Mouse (Mus musculus): ENCODE results near the gene Dbil5.

Gene Dbil5

GRCm38 (mm10) chr11:76239750-76240149, 22.3 kb downstream of the Dbil5 start:
- DNase-seq: no peak

GRCm38 (mm10) chr11:76242901-76243810, 25.7 kb downstream of the Dbil5 start, which contains the start of the genes Mrm3 and Glod4:
Gene Mrm3 (plus strand): TSS chr11:76243715.
Gene Glod4 (minus strand): TSS chr11:76243725.
- DNase-seq: peak; percentile 92

DNA sequence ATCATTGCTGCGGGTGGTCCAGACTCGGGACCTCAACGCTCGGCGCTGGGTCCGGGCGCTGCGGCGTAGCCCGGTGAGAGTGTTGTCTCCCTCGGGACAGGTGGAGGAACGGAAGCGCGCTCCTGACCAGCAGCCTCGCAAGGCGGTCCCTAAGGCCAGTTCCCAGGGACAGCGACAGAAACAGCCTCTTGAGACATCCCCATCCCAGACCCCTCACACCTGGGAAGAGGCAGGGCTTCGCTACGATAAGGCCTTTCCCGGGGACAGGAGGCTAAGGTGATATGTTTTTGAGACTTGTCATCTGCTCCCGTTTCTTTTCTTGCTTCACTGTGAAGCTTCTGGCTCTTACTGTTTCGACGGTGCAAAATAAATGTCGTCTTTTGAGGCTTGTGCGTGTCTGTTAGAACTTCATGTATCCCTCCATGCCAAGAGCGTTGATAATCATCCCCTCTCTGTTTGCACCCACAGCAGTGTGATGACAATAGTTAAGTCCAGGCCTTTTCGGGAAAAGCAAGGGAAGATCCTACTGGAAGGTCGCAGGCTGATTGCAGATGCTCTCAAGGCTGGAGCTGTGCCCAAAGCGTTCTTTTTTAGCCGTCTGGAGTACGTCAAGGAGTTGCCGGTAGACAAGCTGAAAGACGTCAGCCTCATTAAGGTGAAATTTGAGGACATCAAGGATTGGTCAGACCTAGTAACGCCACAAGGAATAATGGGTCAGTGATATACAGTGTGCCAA, 26.6 kb downstream of the Dbil5 start:
- no peak for DNase-seq

DNA sequence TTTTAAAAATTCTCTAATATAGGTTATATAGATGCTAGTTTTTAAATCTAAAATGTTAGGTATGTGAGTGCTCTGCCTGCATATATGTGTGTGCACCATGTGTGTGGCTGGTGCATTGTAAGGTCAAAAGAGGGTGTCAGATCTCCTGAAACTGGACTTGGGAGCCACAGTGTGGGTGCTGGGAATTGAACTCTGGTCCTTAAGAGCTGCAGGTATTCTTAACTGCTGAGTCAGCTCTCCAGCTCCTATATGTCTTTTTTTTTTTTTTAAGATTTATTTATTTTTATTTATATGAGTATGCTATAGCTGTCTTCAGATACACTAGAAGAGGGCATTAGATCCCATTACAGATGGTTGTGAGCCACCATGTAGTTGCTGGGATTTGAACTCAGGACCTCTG, 29.0 kb downstream of the Dbil5 start:
- DNase-seq: no peak

DNA sequence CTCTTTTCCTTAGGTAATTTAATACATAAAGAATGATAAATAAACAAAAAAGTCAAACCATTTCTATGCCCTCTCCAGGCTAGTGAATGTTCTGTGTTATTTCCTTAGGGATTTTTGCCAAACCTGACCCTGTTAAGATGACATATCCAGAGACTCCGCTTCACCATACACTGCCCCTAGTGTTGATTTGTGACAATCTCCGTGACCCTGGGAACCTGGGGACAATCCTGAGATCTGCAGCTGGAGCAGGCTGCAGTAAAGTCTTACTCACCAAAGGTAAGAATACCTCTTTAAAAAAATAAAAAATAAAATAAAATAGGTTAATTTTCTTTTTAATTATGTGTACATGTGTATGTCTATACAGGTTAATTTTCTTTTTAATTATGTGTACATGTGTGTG, 29.8 kb downstream of the Dbil5 start:
- DNase-seq: no peak

GRCm38 (mm10) chr11:76252036-76252435, 34.6 kb downstream of the Dbil5 start:
- no peak for DNase-seq

- peak; percentile 90 for DNase-seq
Observed at GRCm38 (mm10) chr11:76253145-76253917, 35.9 kb downstream of the Dbil5 start.

GRCm38 (mm10) chr11:76253918-76254264, 36.5 kb downstream of the Dbil5 start:
- no peak for DNase-seq

DNA sequence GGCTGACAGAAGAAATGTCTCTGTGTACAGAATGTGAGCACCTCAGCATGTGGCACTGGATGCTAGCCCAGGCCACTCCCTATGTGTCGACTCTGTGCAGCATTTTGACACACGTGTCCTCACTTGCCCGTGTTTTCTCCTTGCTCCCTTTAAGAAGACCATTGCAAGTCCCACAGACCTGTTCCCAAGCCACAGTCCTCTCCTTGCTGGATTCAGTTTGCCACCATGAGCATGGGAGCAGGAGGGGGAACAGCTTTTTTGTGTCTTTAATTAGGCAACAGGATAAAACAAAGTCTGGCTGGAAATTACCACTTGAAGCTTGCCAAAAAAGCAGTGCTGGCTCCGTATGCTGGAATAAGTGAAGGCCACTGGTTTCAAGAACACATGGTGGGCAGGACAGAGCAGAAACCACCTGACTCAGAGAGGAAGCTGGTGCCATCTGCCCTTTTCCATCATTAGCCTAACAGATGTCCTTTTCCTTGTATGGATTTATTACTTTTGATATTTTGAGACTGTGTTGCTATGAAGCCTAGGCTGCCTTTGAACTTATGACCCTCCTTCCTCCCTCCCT, 38.1 kb downstream of the Dbil5 start:
- DNase-seq: no peak

DNA sequence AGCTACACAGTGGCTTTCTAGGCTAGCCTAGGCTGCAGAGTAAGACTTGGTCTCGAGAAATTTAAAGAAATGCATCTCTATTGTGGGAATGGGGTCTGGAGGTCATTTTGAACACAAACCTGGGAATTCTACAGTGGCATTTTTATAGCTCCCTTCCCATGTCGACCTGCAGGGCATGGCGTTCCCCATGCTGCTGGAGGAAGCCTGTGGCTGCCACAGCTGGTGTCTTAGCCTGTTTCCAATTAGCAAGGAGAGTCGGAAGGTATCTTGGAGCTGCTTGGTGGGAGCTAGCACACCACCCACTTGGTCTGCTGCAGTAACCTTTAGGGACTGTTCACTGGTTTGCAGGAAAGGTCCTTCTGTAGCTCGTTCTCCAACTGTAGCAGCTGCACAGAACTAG, 38.7 kb downstream of the Dbil5 start:
- no peak for DNase-seq

- DNase-seq: no peak
Observed at GRCm38 (mm10) chr11:76257386-76257785, 40.0 kb downstream of the Dbil5 start.

DNA sequence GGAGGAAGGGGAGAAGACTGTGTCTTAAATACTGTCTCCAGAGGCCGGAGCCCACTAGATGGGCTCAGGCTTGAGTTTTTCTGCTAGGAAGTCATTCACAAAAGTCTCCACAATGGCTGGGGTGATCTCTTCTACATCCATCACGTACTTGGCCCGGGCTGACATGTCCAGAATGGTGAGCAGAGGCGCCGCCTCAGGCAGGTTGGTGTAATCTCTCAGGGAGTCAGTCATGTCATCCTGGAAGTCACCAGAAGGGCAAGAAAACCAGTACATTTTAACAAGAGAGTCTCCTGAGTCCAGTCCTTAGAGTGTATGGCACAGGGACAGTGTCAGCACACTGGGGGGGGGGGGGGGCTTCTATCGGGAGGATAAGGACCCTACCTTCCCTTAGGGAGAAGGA, 41.1 kb downstream of the Dbil5 start:
- no peak for DNase-seq

DNA sequence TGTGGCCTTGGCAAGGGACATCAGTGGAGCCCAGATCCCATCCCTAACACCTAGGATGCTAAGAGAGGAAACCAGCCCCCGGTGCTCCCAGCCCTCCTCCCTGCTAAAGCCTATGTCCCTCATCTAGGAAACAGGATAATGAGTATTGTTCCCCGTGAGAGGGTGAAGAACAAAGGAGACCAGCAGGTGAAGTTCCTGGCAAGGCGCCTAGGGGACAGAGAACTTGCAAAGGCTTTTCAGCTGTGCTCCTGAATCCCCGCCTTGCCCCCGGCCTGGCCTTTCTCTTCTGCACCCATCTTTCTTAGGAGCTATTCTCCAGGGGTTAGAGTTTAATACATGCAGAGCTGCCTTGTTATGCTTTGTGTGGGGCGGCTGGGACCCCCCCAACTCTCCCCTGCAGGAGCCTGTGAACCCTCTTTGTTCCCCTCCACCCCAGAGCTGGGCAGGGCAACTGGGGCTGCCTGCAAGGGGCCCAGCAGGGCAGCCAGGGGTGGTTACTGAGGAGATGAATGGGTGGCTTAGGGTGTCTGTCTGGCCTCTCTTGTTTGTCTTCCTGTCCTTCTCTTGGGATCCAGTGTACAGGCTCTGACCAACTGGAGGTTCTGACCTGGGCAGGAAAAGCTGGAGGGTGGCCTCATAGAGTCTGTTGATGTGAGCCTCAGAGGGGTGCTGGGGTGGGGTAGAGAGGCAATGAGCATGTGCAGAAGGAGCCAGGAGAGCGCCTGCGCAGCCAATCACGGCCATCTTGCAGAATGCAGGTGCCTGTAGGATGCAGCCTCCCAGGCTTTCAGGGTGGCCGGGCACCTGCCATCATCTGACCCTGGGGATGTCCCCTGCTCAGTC, 43.0 kb downstream of the Dbil5 start:
- no peak for DNase-seq

GRCm38 (mm10) chr11:76261224-76261623, 43.8 kb downstream of the Dbil5 start:
- no peak for DNase-seq

GRCm38 (mm10) chr11:76262611-76263351, 45.4 kb downstream of the Dbil5 start:
- DNase-seq: no peak

DNA sequence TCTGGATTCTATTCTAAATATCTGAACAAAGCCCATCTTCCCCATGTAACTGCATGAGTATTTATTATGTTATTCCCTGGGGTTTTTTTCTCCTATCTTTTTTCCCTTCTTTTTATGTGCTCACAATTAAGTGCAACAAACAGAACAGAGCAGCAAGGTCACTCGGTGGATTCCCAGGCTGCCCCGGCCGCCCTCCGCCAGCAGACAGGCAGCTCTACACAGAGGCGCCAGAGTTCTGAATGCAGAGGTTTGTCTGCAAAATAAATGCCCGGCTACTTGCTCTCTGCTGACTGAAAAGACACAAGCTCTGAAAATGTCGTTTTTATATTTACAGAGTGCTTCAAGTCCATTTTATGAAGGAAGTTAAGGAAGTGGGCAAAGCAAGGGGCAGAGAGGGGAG, 50.1 kb downstream of the Dbil5 start:
- DNase-seq: no peak

DNA sequence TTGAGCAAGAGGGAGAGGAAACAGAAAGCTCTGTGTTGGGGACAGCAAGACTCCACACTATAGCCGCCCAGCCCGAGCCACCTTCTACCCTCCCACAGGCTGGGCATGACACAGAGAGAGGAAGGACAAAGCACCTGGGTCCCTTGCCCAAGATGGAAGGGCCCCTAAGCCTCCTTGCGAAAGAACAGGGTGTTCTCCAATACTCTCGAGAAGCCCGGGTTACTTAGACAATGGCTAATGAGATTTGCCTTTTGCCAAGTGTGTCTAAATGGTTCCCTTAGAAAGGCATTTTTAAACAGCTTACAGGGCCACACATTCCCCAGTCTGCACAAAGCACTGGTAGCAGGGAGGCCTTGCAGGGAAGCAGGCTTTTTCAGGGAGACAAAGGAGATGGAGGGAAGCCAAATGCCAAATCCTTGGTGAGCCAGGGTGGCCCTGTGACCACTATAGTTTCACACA, 50.6 kb downstream of the Dbil5 start:
- DNase-seq: no peak
